Mouse (Mus musculus) lung, postnatal 0 days (tissue): ENCODE measurements at regions not wholly inside any gene's neighbourhood (a gene's known extent, or its start where the extent isn't known, plus 50 kb on each side); places are given as distances from the start of the nearest gene placed in this dataset.

Experiments used
- CTCF ChIP-seq: IDR thresholded peaks from 2 replicates; pipeline ENCODE4 v1.5.1; 2016; ENCODE audit warnings: antibody characterized with exemption, mild to moderate bottlenecking
- EP300 ChIP-seq: IDR thresholded peaks from 2 replicates; pipeline ENCODE4 v1.6.1; 2016; ENCODE audit warnings: antibody characterized with exemption, mild to moderate bottlenecking, control low read depth

DNA sequence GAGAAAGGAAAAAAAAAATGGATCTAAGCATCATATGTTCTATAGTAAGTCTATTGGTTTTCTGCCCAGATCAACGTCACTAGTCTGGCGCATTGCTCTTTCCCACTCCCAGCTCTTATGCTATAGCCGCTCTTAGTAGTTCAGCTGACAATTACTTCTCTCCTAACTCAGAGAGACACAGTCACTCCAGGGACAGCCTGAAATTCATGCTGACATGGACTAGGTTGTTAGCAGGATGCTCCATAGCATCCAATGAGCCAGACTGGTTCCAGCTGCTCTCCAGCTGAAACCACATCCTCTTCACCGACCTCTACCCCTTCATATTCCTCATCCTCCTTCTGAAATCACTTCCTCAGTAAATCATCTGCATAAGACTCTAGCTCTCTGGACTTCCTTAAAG is 187.0 kb upstream of the Ghr start:
- TF ChIP-seq CTCF (no peak), EP300 (no peak)
